Mouse (Mus musculus): ENCODE measurements around the gene Morn5. TPM values are rescaled to one million over a fixed set of nuclear protein-coding genes. Genes with fewer than 3 reads are reported as not detected.

Morn5 gene
- polyA plus RNA-seq (2012; rRNA removed; ENCODE audit: low replicate concordance): 0.37 TPM in 1 of 2 replicates, not detected in the other

DNA sequence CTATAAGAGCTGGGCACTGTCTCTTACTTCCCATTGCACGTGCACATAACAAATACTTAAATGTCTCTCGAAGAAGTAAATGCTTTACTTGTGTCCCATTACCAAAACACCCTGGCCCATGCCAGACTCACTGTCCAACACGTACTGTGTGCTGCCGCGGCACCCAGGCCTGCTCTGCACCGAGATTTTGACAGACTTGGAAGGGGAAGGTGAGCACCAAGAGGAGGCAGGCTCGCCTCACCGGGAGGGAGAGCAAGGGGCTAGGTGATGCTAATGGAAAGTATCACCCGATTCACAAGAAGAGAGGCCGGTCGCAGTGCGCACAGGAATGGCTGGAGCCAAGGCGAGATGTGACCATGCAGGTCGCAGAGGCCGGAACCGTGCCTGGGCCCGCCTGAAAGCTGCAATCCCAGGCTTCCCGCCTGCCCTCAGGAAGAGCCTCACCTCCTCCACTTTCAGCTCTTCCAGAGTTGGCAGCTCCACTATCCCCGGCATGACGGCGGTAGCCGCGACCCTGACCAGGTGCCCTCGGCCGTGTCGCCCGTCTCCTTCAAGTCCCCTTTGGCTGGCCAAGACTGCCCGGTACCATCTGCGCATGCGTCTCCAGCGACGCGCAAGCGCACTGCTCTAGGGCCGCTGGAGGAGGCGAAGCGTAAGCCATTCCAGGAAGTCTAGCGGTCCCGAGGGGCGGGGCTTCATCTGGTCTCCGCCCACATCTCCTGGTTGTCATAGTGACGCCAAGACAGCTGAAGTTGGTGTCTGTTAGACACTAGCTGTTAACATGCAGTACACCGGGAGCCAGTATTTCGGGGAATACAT is at the start of gene Morn5, which contains the start of gene Ndufa8:
Gene Morn5 (plus strand): TSS at position 711 of the 819 bp plus-strand sequence.
Gene Ndufa8 (minus strand): TSS at position 659 of the 819 bp plus-strand sequence.

DNA sequence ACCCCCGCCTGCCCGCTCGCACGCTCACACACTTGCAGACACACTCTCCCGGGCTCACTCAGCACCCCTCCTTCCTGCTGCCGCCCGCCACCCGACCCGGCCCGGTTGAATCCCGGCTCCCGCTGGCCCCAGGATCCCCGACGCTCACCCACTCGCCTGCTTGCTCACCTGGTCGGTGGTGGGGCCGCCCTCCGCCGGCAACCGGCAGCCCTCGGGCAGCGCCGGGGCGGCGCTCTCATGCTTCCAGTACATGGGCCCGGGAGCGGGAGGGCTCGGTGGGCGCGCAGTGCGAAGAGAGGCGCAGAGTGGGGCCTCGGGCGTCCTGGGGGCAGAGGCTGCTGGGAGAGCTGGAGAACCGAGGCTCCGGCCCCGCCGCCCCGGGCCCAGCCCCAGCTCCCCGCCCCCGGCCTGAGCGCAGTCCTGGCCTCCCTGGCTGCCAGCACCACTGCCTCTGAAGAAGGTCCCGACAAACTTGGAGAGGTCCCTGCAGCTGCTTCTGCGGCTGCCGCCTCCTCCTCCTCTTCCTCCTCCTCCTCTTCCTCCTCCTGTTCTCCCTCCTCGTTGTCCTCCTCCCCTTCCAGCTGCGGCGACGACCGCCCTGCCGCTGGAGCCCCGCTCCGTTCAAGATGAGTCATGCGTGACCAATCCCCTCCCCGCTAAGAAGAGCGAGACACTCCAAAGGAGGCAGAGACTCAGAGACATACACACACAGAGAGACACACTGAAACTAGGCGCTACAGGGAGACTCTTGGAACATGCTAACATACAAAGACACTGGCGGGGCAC is 55.9 kb downstream of the Morn5 start, which contains the start of gene Lhx6:
Gene Lhx6 (minus strand): TSS at position 453 of the 786 bp plus-strand sequence.

Other genes with a start within 250 kb of the Morn5 start
- 1.2 and 1.5 TPM in 2 replicates for gene Ttll11, start 69.5 kb upstream of the Morn5 start, polyA plus RNA-seq (2012; rRNA removed; ENCODE audit: low replicate concordance)
- 67.3 and 104 TPM in 2 replicates for gene Ndufa8, start 52 bp upstream of the Morn5 start, polyA plus RNA-seq (2012; rRNA removed; ENCODE audit: low replicate concordance)
- gene Lhx6, start 56.0 kb downstream of the Morn5 start, polyA plus RNA-seq (2012; rRNA removed; ENCODE audit: low replicate concordance): 4.5 and 7.3 TPM in 2 replicates
- gene Mrrf, start 86.9 kb downstream of the Morn5 start, polyA plus RNA-seq (2012; rRNA removed; ENCODE audit: low replicate concordance): 27.4 and 42.5 TPM in 2 replicates
- gene Rbm18, start 87.3 kb downstream of the Morn5 start, polyA plus RNA-seq (2012; rRNA removed; ENCODE audit: low replicate concordance): 5.8 and 18.2 TPM in 2 replicates
- 19.5 and 30.0 TPM in 2 replicates for gene Ptgs1, start 181.0 kb downstream of the Morn5 start, polyA plus RNA-seq (2012; rRNA removed; ENCODE audit: low replicate concordance)

Data from mammary gland, adult 2 months (tissue).